Mouse (Mus musculus) cerebellum, adult 2 months (tissue): ENCODE measurements at regions not wholly inside any gene's neighbourhood (a gene's known extent, or its start where the extent isn't known, plus 50 kb on each side); places are given as distances from the start of the nearest gene placed in this dataset.

ENCODE experiments used
- DNase-seq, 2 experiments: peaks; one replicate each; pipeline ENCODE4 v3.0.0; 2021
- H3K27ac ChIP-seq: fragments of 200-500 bp; 2 replicates; pipeline ENCODE4 v1.5.1; 2012; ENCODE audit warnings: low read length, control low read depth, inconsistent platforms; ENCODE audit not compliant: insufficient read depth
- H3K27me3 ChIP-seq: fragments of 200-500 bp; 2 replicates; pipeline ENCODE4 v1.6.1; 2012; ENCODE audit warnings: inconsistent platforms, mild to moderate bottlenecking, low read length, moderate library complexity; ENCODE audit not compliant: control insufficient read depth, insufficient read depth
- H3K4me1 ChIP-seq: fragments of 200-500 bp; 2 replicates; pipeline ENCODE4 v1.6.1; 2011; ENCODE audit warnings: low read length; ENCODE audit not compliant: control insufficient read depth, insufficient read depth
- H3K4me3 ChIP-seq: fragments of 200-500 bp; replicated peaks from 2 replicates; pipeline ENCODE3; 2011; ENCODE audit warnings: mild to moderate bottlenecking, low read depth, low read length, control low read depth; ENCODE audit not compliant: insufficient read depth
- CTCF ChIP-seq: fragments of 200-500 bp; IDR thresholded peaks from 2 replicates; pipeline ENCODE4 v1.5.1; 2011; ENCODE audit warnings: low read depth, mild to moderate bottlenecking, control low read depth, low read length, moderate library complexity, borderline replicate concordance; ENCODE audit not compliant: insufficient read depth
- POLR2A ChIP-seq: fragments of 200-500 bp; IDR thresholded peaks from 2 replicates; pipeline ENCODE4 v1.6.1; 2011; ENCODE audit warnings: low read length, control low read depth, borderline replicate concordance; ENCODE audit not compliant: insufficient read depth
- WGBS: fragments of 180-500 bp; shearing (Covaris S2); methylation state at CpG from one replicate; pipeline ENCODE4 v1.1.7; 2018; 5-methylcytosine and 5-hydroxymethylcytosine counted together

DNA sequence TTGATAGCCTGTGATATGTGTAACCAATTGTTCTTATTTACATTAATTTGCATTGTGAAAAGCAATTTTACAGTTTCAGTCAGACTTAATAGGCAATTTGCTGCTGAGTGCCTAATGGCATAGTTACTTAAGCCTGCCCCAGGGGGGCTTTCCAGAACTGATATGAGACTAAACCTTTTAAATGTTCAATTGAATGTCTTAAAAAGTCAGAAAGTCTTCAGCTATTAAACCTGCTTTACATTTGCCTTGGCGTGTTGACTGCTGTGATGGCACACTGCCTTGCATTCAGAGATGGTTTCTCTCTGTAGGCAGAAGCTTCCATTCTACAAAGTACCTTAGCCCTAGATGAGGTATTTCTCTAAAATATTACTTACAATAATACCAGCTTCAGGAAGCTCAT, 256.0 kb downstream of the Lrriq3 start:
- no peak for TF ChIP-seq POLR2A
- no peak for TF ChIP-seq CTCF
- DNase-seq = no peak

DNA sequence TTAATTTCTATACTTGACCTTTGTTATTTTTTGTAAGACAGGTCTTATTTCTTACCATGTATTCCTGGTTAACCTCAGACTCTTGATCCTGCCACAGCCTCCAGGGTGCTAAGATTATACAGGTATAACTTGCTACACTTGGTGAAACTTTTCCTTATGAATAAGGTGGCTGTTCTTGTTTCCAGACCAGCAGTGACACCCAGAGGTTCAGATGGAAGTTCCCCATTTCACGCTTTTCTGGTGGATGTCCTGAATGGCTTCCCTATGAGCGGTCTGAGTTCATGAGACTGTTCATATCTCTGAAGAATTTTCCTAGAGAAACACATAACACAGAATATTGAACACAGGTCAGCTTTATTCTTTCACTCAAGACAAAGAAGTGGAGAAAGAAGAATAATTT, 258.4 kb downstream of the Lrriq3 start:
- Histone ChIP-seq H3K27me3 (no peaks in the 10 kb centered on the region), H3K4me1 (no peaks in the 10 kb centered on the region), H3K27ac (no peak overlapping the region), H3K4me3 (no peak overlapping the region)
- TF ChIP-seq CTCF (no peak), POLR2A (no peak)
- DNase-seq = no peak
- WGBS = 88% methylated on average over 2 of the region's 2 CpGs

More for the DNA sequence above, 256.0 kb downstream of the Lrriq3 start:
- H3K4me3 ChIP-seq = no peak overlapping the region
- no peaks in the 10 kb centered on the region for H3K4me1 ChIP-seq
- H3K27me3 ChIP-seq = no peaks in the 10 kb centered on the region
- WGBS = 45% methylated on average over 1 of the region's 1 CpGs
- no peak overlapping the region for H3K27ac ChIP-seq

DNA sequence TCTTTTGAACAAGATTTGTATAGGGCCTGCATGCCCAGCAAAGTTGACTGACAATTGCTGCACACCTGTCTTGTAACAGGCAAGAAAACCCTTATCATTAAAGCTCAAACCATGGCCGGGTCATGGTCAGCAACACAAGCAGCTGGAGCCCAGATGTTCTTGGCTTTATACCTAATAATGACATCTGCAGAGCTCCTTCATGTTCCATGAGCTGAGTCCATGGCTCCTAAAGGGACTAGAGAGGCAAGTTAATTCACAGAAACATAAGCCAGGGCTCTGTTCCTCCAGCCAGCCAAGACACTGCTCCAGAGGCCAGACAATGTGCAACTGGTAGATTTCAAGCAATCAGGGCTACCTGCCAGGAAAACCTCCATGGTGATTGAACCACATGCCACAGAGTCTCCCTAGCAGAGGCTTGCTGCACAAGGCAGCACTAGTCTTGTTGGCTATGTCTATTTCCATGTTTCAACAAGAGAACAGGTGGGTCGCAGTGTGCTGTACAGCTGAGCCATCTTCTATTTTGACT, 259.1 kb downstream of the Lrriq3 start:
- DNase-seq = no peak
- no peak for TF ChIP-seq POLR2A
- TF ChIP-seq CTCF = no peak
- Histone ChIP-seq H3K4me3 (no peak overlapping the region), H3K27me3 (no peaks in the 10 kb centered on the region), H3K27ac (no peak overlapping the region), H3K4me1 (no peaks in the 10 kb centered on the region)
- 60% methylated on average over 2 of the region's 2 CpGs for WGBS

DNA sequence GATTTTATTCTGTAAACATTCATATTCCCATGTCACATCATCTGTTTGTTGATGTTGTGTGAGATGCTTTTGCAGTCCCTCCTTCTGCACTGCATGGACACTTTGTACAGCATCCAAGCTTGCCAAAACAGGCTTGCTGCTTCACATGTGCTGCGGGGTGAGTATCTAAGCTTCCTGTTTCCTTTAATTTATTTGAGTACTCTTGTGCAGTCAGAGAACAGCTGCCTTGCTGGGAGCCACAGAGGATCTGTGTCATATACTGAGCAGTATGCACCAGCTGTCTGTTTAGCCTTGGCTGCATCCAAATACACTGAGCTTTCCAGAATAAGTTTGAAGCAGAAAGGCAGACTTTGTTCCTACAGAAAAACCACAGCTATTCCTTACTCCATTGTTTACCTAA, 267.2 kb downstream of the Lrriq3 start:
- WGBS = 8% methylated on average over 1 of the region's 1 CpGs
- TF ChIP-seq POLR2A (no peak), CTCF (no peak)
- no peak overlapping the region for H3K4me3 ChIP-seq
- H3K4me1 ChIP-seq = no peaks in the 10 kb centered on the region
- no peak overlapping the region for H3K27ac ChIP-seq
- H3K27me3 ChIP-seq = no peaks in the 10 kb centered on the region
- no peak for DNase-seq

DNA sequence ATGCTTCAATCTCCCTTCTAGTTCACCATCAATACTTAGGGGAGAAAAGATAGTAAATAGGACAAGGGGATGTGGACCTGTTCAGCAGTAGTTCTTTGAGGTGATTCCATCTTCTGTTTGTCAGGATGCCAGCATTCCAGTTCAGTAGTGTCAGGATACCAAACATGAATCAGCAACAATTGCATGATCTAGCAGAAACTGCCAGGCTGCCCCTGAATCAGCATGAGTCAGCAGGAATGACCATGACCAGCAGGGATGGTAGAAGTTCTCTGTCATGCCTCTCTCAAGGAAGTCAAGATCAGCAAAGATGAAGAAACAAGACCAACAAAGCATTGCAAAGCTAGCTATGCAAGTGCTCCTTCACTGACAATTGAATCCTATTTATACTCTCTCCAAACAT, 277.5 kb downstream of the Lrriq3 start:
- TF ChIP-seq POLR2A = no peak
- no peak for TF ChIP-seq CTCF
- H3K27ac ChIP-seq = no peak overlapping the region
- H3K4me3 ChIP-seq = no peak overlapping the region
- no peak for DNase-seq
- H3K27me3 ChIP-seq = no peaks in the 10 kb centered on the region
- H3K4me1 ChIP-seq = no peaks in the 10 kb centered on the region

DNA sequence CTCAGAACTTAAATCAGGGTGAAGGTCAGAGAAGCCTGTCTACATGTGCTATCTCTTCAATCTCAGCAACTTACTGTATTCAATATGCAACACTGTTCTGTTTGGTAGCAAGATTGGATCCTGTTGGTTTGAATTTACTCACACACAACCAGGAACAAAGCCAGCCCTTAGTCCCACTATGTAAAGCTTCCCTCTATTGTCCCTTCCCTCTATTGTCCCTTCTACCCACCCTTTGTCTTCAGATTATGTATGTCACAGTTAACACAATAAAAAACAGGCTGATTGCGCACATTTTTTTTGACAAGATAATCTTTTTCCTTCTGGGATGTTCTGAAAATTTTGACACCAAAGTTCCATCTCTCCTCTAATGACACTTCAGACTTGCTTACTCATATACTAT, 280.4 kb downstream of the Lrriq3 start:
- Histone ChIP-seq H3K27ac (no peak overlapping the region), H3K4me3 (no peak overlapping the region), H3K27me3 (no peaks in the 10 kb centered on the region), H3K4me1 (no peaks in the 10 kb centered on the region)
- 63% methylated on average over 1 of the region's 1 CpGs for WGBS
- DNase-seq = no peak
- TF ChIP-seq POLR2A (no peak), CTCF (no peak)

DNA sequence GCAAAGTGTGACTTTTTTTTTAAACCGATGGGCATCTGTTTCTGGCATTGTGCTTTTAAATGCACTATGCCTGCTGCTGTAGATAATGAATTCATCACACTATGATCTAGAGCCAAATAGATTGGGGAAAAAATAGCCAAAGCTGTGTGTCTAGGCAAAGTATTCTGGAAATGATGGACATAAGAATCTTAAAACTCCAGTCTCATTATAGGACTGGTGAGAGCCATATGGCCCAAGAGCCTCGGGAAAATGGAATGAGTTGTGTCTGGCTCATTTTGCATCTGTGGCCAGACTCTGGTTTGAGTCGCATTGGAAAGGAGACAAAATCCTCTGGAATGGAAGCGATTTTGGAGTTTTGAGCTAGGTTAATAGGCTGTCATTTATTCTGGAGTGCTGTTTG, 288.7 kb downstream of the Lrriq3 start:
- Histone ChIP-seq H3K27ac (no peak overlapping the region), H3K27me3 (no peaks in the 10 kb centered on the region), H3K4me1 (no peaks in the 10 kb centered on the region), H3K4me3 (no peak overlapping the region)
- DNase-seq = no peak
- no peak for TF ChIP-seq CTCF
- TF ChIP-seq POLR2A = no peak
- WGBS = 11% methylated on average over 4 of the region's 4 CpGs

DNA sequence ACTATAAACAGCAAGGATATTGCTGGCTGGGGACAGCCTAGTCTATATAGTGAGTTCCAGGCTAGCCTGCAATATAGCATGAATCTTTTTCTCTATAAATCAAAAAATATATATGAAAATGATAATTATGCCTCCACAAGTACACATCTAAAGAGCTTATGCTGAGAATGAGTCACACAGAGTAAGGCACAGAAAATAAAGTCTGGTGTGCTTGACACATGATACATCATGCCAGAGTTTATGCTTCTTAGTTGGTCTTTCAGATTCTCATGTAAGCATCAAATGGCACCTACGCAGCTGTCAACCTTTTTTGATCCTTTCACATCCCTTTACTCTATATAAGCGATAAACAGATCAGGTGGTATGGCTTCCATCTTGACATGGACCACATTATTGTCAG, 289.6 kb downstream of the Lrriq3 start:
- H3K27ac ChIP-seq = no peak overlapping the region
- TF ChIP-seq CTCF (no peak), POLR2A (no peak)
- no peaks in the 10 kb centered on the region for H3K4me1 ChIP-seq
- H3K4me3 ChIP-seq = no peak overlapping the region
- 95% methylated on average over 2 of the region's 2 CpGs for WGBS
- no peaks in the 10 kb centered on the region for H3K27me3 ChIP-seq
- DNase-seq = no peak

DNA sequence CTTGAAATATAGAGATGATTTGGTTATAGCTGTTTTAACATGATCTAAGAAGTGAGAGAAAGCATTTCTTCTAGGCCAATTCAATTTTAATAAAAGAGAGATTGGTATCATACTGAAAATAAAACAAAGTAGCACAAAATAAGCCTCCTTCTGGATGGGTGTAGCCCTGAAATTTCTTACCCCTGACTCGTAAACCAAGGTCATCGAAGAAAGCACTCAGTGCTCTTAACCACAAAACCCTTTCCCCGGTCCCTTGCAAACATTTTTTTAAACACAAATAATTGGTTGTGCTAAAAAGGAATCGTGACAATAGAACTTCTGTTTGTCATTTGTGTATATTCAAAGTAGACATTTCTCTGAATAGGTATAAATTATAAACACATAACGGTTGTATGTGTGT, 297.4 kb downstream of the Lrriq3 start:
- no peaks in the 10 kb centered on the region for H3K27me3 ChIP-seq
- DNase-seq = no peak
- no peak overlapping the region for H3K4me3 ChIP-seq
- TF ChIP-seq POLR2A (no peak), CTCF (no peak)
- no peak overlapping the region for H3K27ac ChIP-seq
- H3K4me1 ChIP-seq = no peaks in the 10 kb centered on the region
- WGBS = 93% methylated on average over 5 of the region's 5 CpGs
